In genomic region chr19:58119681-58120173, GRCm38 (mm10) we compare ENCODE assay signal across 11 mouse cellular contexts.
DNase-seq lines count a peak whose midpoint lies in the region; ATAC-seq and TF ChIP-seq lines count a peak whose summit lies in the region.
"Had no signal": no experiment of that assay in that cellular context is flagged by ENCODE, and none has a peak within 500 bp of the region (broad histone marks: within the 10 kb centered on the region; RNA-seq: fewer than 3 reads in every experiment).

No protein-coding gene starts in this region.

- DNase-seq in kidney, adult 18-20 months, result no peak
- DNase-seq in CH12.LX (ENCODE audit: extremely low read depth), result no peak
- peak; percentile 32 for DNase-seq in embryo, embryonic 9.5 days (ENCODE audit: extremely low spot score)
- DNase-seq in left cerebral cortex, postnatal 10 days (ENCODE audit: extremely low spot score in 1 of 2, low spot score in 2 of 2), result no peak
- no peak for DNase-seq in testis, postnatal 14 days (ENCODE audit: low spot score)
- no peak for DNase-seq in thymus, adult 2 months
- DNase-seq: gastrocnemius, adult 2 months; liver, postnatal 0 days; retina, postnatal 1 day had no signal

- TF ChIP-seq EP300 in CH12.LX (IDR thresholded peaks at IDR 0.05; ENCODE audit: low read length), result no peak

- 8% methylated on average over 13 of the region's 13 CpGs for WGBS in kidney, embryonic 14.5 days
- 41% methylated on average over 13 of the region's 13 CpGs for WGBS in intestine, embryonic 16.5 days
- 11% methylated on average over 13 of the region's 13 CpGs for WGBS in thymus, adult 2 months

- no peaks in the 10 kb centered on the region for H3K27me3 ChIP-seq in kidney, embryonic 14.5 days (ENCODE audit: control insufficient read depth, insufficient read depth, low read length)
- no peaks in the 10 kb centered on the region for H3K27me3 ChIP-seq in CH12.LX (replicated peaks)
- no peaks in the 10 kb centered on the region for H3K27me3 ChIP-seq in intestine, embryonic 16.5 days (replicated peaks; ENCODE audit: control insufficient read depth, insufficient read depth, low read length)
- H3K27me3 ChIP-seq in thymus, adult 2 months (ENCODE audit: control insufficient read depth, insufficient read depth, low read length), result no peaks in the 10 kb centered on the region

- H3K9me3 ChIP-seq in kidney, embryonic 14.5 days (ENCODE audit: control insufficient read depth, low read length), result no peaks in the 10 kb centered on the region
- H3K9me3 ChIP-seq in CH12.LX (replicated peaks; ENCODE audit: low read length), result no peaks in the 10 kb centered on the region
- no peaks in the 10 kb centered on the region for H3K9me3 ChIP-seq in intestine, embryonic 16.5 days (ENCODE audit: control insufficient read depth, low read length)

- no peaks in the 10 kb centered on the region for H3K36me3 ChIP-seq in kidney, embryonic 14.5 days (ENCODE audit: control insufficient read depth, insufficient read depth, low read length)
- peaks cover 0 to 3% of the 10 kb centered on the region in 2 experiments for H3K36me3 ChIP-seq in CH12.LX (replicated peaks in 1 of 2; ENCODE audit: control insufficient read depth in 1 of 2, insufficient read depth in 1 of 2, low read length in 1 of 2)
- H3K36me3 ChIP-seq in intestine, embryonic 16.5 days (ENCODE audit: control insufficient read depth, insufficient read depth, low read length), result no peaks in the 10 kb centered on the region
- H3K36me3 ChIP-seq in thymus, adult 2 months (ENCODE audit: control insufficient read depth, insufficient read depth, low read length), result no peaks in the 10 kb centered on the region

- peaks cover 26% of the 10 kb centered on the region for H3K4me1 ChIP-seq in kidney, embryonic 14.5 days (ENCODE audit: control insufficient read depth, insufficient read depth, low read length)
- H3K4me1 ChIP-seq in CH12.LX (ENCODE audit: control insufficient read depth in 1 of 2, insufficient read depth in 2 of 2), result peaks cover 0 to 7% of the 10 kb centered on the region in 2 experiments; a peak in 2 of 4 replicates
- peaks cover 9% of the 10 kb centered on the region; the same call in 1 of the 2 replicates for H3K4me1 ChIP-seq in intestine, embryonic 16.5 days (ENCODE audit: control insufficient read depth, insufficient read depth, low read length)
- H3K4me1 ChIP-seq in thymus, adult 2 months (replicated peaks; ENCODE audit: control insufficient read depth, insufficient read depth, low read length), result peaks cover 8% of the 10 kb centered on the region

- ATAC-seq in kidney, embryonic 14.5 days (ENCODE audit: low FRiP score, low TSS enrichment), result peak; percentile 87
- ATAC-seq in intestine, embryonic 16.5 days, result peak; percentile 48; the same call in 1 of the 2 replicates
- ATAC-seq: liver, postnatal 0 days had no signal

- intact Hi-C loops in left cerebral cortex, postnatal 10 days (cut with DNase I), result no loop called here

- TF ChIP-seq RAD21 in CH12.LX (IDR thresholded peaks at IDR 0.05; ENCODE audit: low read depth, low read length), result no peak

- no peak for TF ChIP-seq POLR2A in CH12.LX (IDR thresholded peaks at IDR 0.05; ENCODE audit: low read depth, low read length)
- no peak for TF ChIP-seq POLR2A in thymus, adult 2 months (IDR thresholded peaks at IDR 0.05; ENCODE audit: control insufficient read depth, extremely low read depth, insufficient read depth, low read length, poor library complexity)

- TF ChIP-seq CTCF in CH12.LX (conservative IDR thresholded peaks at IDR 0.05 in 1 of 2, IDR thresholded peaks at IDR 0.05 in 1 of 2; ENCODE audit: low read depth in 2 of 2, low read length in 2 of 2), result no peak
- no peak for TF ChIP-seq CTCF in thymus, adult 2 months (IDR thresholded peaks at IDR 0.05; ENCODE audit: borderline replicate concordance, control insufficient read depth, extremely low read depth, insufficient read depth, low read length, poor library complexity)

- no peak overlapping the region for H3K9ac ChIP-seq in kidney, embryonic 14.5 days (ENCODE audit: low read depth, low read length)
- no peak overlapping the region for H3K9ac ChIP-seq in CH12.LX (ENCODE audit: insufficient read depth, low read depth)
- H3K9ac ChIP-seq in intestine, embryonic 16.5 days (ENCODE audit: low read depth, low read length), result no peak overlapping the region
- H3K9ac ChIP-seq: liver, postnatal 0 days had no signal

- no peak overlapping the region; the same call in 1 of the 2 replicates for H3K27ac ChIP-seq in kidney, embryonic 14.5 days (ENCODE audit: low read depth, low read length)
- H3K27ac ChIP-seq in CH12.LX (ENCODE audit: insufficient read depth, low read depth), result no peak overlapping the region
- H3K27ac ChIP-seq in intestine, embryonic 16.5 days (ENCODE audit: low read length), result 0 out of 2 replicates have a peak overlapping the region, but pooled peaks have one; percentile 19
- H3K27ac ChIP-seq in thymus, adult 2 months (ENCODE audit: control insufficient read depth, insufficient read depth, low read length), result no peak overlapping the region
- H3K27ac ChIP-seq: gastrocnemius, adult 2 months had no signal

- in situ Hi-C loops in CH12.LX (cut with MboI; ENCODE audit: low pct_ligation_motif_present, low pct_unique_long_range_greater_than_20kb, low sequenced_read_pairs), result no loop called here

- dilution Hi-C loops in CH12.LX (cut with MboI; ENCODE audit: extremely low pct_ligation_motif_present, extremely low pct_unique_long_range_greater_than_20kb, low sequenced_read_pairs), result no loop called here

- no peaks in the 10 kb centered on the region for H3K79me2 ChIP-seq in CH12.LX (replicated peaks; ENCODE audit: control insufficient read depth, extremely low read depth, insufficient read depth, poor library complexity, severe bottlenecking)

- H3K4me3 ChIP-seq in kidney, embryonic 14.5 days (ENCODE audit: low read length), result no peak overlapping the region
- H3K4me3 ChIP-seq in CH12.LX (replicated peaks in 1 of 3; ENCODE audit: low read depth in 2 of 3, low read length in 2 of 3, poor library complexity in 1 of 3), result no peak overlapping the region
- no peak overlapping the region for H3K4me3 ChIP-seq in intestine, embryonic 16.5 days (ENCODE audit: low read length)
- H3K4me3 ChIP-seq in thymus, adult 2 months (ENCODE audit: control insufficient read depth, insufficient read depth, low read length), result no peak overlapping the region
- H3K4me3 ChIP-seq: gastrocnemius, adult 2 months had no signal

- H3K4me2 ChIP-seq in kidney, embryonic 14.5 days (replicated peaks; ENCODE audit: low read depth, low read length), result peak overlapping the region; percentile 24; the same call in 1 of the 2 replicates
- 0 out of 2 replicates have a peak overlapping the region, but pooled peaks have one; percentile 34 for H3K4me2 ChIP-seq in CH12.LX (ENCODE audit: insufficient read depth, low read depth, poor library complexity, severe bottlenecking)
- H3K4me2 ChIP-seq in intestine, embryonic 16.5 days (ENCODE audit: low read depth, low read length), result peak overlapping the region; percentile 13; the same call in 1 of the 2 replicates

TF ChIP-seq in CH12.LX, 34 proteins besides CTCF, POLR2A, EP300 and RAD21:
- no peak for TF ChIP-seq BHLHE40 (IDR thresholded peaks at IDR 0.05; ENCODE audit: low read depth, low read length)
- no peak for TF ChIP-seq ZC3H11A (IDR thresholded peaks at IDR 0.05; ENCODE audit: low read depth, low read length)
- no peak for TF ChIP-seq NELFE (IDR thresholded peaks at IDR 0.05; ENCODE audit: low read depth, low read length)
- TF ChIP-seq SIN3A (IDR thresholded peaks at IDR 0.05; ENCODE audit: low read length), result no peak
- TF ChIP-seq ZKSCAN1 (IDR thresholded peaks at IDR 0.05; ENCODE audit: borderline replicate concordance, low read depth, low read length), result no peak
- no peak for TF ChIP-seq MAFK (IDR thresholded peaks at IDR 0.05; ENCODE audit: insufficient replicate concordance, low read length)
- TF ChIP-seq JUND (conservative IDR thresholded peaks at IDR 0.05; ENCODE audit: low read depth, low read length), result no peak
TF ChIP-seq in CH12.LX: peak in this region for 0.
